Comparison of ENCODE assay signal across 8 mouse cellular contexts in the genomic region with DNA sequence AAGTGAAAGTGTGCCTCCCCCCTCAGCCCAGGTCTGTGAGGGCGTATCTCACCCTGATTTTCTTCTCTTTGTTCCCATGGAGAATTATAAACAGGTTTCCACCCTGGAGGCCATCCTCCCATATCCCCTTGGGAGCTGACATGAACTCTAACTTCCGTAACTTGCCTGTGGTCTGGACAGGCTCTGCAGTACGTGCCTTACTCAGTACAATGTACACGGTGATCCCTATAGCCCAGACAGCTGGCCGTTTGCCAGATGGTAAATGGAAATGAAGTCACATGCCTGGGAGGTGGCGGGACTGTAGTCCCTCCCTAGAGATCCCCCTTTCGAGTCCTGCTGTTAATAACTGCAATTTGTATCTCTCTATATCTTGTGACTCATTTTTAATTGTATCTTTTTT. TPM values are rescaled to one million over a fixed set of nuclear protein-coding genes. Genes with fewer than 3 reads are reported as not detected.
DNase-seq lines count a peak whose midpoint lies in the region; ATAC-seq and TF ChIP-seq lines count a peak whose summit lies in the region.

No protein-coding gene starts in this region.

- H3K4me1 ChIP-seq in heart, embryonic 11.5 days (ENCODE audit: control insufficient read depth, insufficient read depth, low read length): peaks cover 77% of the 10 kb centered on the region
- peaks cover 17% of the 10 kb centered on the region; the same call in 1 of the 2 replicates for H3K4me1 ChIP-seq in kidney, postnatal 0 days (replicated peaks; ENCODE audit: insufficient read depth, low read length)

- peak overlapping the region; percentile 6; the same call in 1 of the 2 replicates for H3K4me3 ChIP-seq in heart, embryonic 11.5 days (ENCODE audit: low read depth, low read length)
- H3K4me3 ChIP-seq in kidney, postnatal 0 days (replicated peaks; ENCODE audit: low read depth, low read length): no peak overlapping the region

- H3K27me3 ChIP-seq in heart, embryonic 11.5 days (ENCODE audit: control insufficient read depth, insufficient read depth, low read length): no peaks in the 10 kb centered on the region
- no peaks in the 10 kb centered on the region for H3K27me3 ChIP-seq in kidney, postnatal 0 days (ENCODE audit: insufficient read depth, low read length)

- peak overlapping the region; percentile 84 for H3K27ac ChIP-seq in heart, embryonic 11.5 days (ENCODE audit: low read depth, low read length)
- H3K27ac ChIP-seq in kidney, postnatal 0 days: peak overlapping the region; percentile 77

- ATAC-seq in heart, embryonic 11.5 days (replicated peaks; ENCODE audit: insufficient number of reproducible peaks, low FRiP score, low TSS enrichment): peak; percentile 76
- ATAC-seq in kidney, postnatal 0 days (replicated peaks; ENCODE audit: low FRiP score, low read depth): peak; percentile 78

- H3K9me3 ChIP-seq in heart, embryonic 11.5 days (replicated peaks; ENCODE audit: control insufficient read depth, low read length): no peaks in the 10 kb centered on the region
- no peaks in the 10 kb centered on the region for H3K9me3 ChIP-seq in kidney, postnatal 0 days (replicated peaks; ENCODE audit: low read length)

- H3K36me3 ChIP-seq in heart, embryonic 11.5 days (ENCODE audit: control insufficient read depth, insufficient read depth, low read length): no peaks in the 10 kb centered on the region
- H3K36me3 ChIP-seq in kidney, postnatal 0 days (ENCODE audit: insufficient read depth, low read length): no peaks in the 10 kb centered on the region

- WGBS in heart, embryonic 11.5 days (ENCODE audit: insufficient replicate concordance): 16% methylated on average over 7 of the region's 7 CpGs
- WGBS in kidney, postnatal 0 days: 7% methylated on average over 7 of the region's 7 CpGs

- TF ChIP-seq CTCF in kidney, postnatal 0 days (IDR thresholded peaks at IDR 0.05; ENCODE audit: low read depth): no peak

- peak; percentile 74 for DNase-seq in NIH3T3 (ENCODE audit: low read depth)
- DNase-seq in embryo, embryonic 10.5 days (ENCODE audit: low spot score): peak; percentile 87
- DNase-seq in kidney, postnatal 0 days (ENCODE audit: low spot score): peak; percentile 77
- DNase-seq in lung, postnatal 4 days: peak; percentile 58 to 63
- DNase-seq in spleen, adult 18-20 months: peak; percentile 35 to 47
- no peak for DNase-seq in ovary, postnatal 14 days (ENCODE audit: low spot score)
- no peak for DNase-seq in layer of hippocampus, postnatal 36 days

- H3K9ac ChIP-seq in heart, embryonic 11.5 days (ENCODE audit: low read depth, low read length): peak overlapping the region; percentile 31; the same call in 1 of the 2 replicates
- H3K9ac ChIP-seq in kidney, postnatal 0 days (ENCODE audit: low read depth, low read length): no peak overlapping the region

- peak overlapping the region; percentile 53 for H3K4me2 ChIP-seq in heart, embryonic 11.5 days
- peak overlapping the region; percentile 13 for H3K4me2 ChIP-seq in kidney, postnatal 0 days (ENCODE audit: low read length)

RNA-seq across cellular contexts. Expression of a gene that starts 22.5 kb away (rescaled TPM):
- 5.0 and 7.9 TPM in 2 replicates for polyA plus RNA-seq in heart, embryonic 11.5 days (2014; fragmentation: Nextera tagmentation; extraction: Ambion mirVana)
- 13.8 and 14.9 TPM in 2 replicates for polyA plus RNA-seq in kidney, postnatal 0 days (2015; fragmentation: Nextera tagmentation; extraction: Ambion mirVana)
- 10 to 100 TPM; 24.8 to 26.7 TPM for total RNA-seq in layer of hippocampus, postnatal 36 days (2021)

RNA-seq across cellular contexts. Expression of a gene that starts 52.4 kb away (rescaled TPM):
- polyA plus RNA-seq in heart, embryonic 11.5 days (2014; fragmentation: Nextera tagmentation; extraction: Ambion mirVana): 15.0 and 15.6 TPM in 2 replicates
- polyA plus RNA-seq in kidney, postnatal 0 days (2015; fragmentation: Nextera tagmentation; extraction: Ambion mirVana): 31.8 and 34.0 TPM in 2 replicates
- total RNA-seq in layer of hippocampus, postnatal 36 days (2021): 10 to 100 TPM; 25.7 to 26.6 TPM

RNA-seq across cellular contexts. Expression of a gene that starts 52.9 kb away (rescaled TPM):
- polyA plus RNA-seq in heart, embryonic 11.5 days (2014; fragmentation: Nextera tagmentation; extraction: Ambion mirVana): not detected in 2 replicates
- not detected in 2 replicates for polyA plus RNA-seq in kidney, postnatal 0 days (2015; fragmentation: Nextera tagmentation; extraction: Ambion mirVana)
- not detected for total RNA-seq in layer of hippocampus, postnatal 36 days (2021)

Comparison
In these comparisons a context has a peak if more than half of its experiments do, and no peak if none do; other contexts are left out.
1. DNase-seq: peak in NIH3T3 (single experiment), embryo, embryonic 10.5 days (single experiment), kidney, postnatal 0 days (single experiment), lung, postnatal 4 days (2 of 2) and spleen, adult 18-20 months (2 of 2); none in ovary, postnatal 14 days (single experiment) and layer of hippocampus, postnatal 36 days (0 of 2).